Mouse (Mus musculus): Measurements from ENCODE around the gene Upf1.

- TF ChIP-seq CTCF (IDR thresholded peaks at IDR 0.05) (no peak), EP300 (IDR thresholded peaks at IDR 0.05) (no peak)
Observed at GRCm38 (mm10) chr8:70395649-70396048, 42.6 kb upstream of the Upf1 start.
